Mouse (Mus musculus): ENCODE results near the gene Casp14. TPM values are rescaled to one million over a fixed set of nuclear protein-coding genes. Genes with fewer than 3 reads are reported as not detected.

The Casp14 gene
- polyA plus RNA-seq, 1 experiment from 2014 or later = not detected

Other genes starting within 250 kb of the Casp14 start
- gene Olfr1358, start 200.9 kb downstream of the Casp14 start, polyA plus RNA-seq (2014; fragmentation: Nextera tagmentation; extraction: Ambion mirVana) = not detected in 2 replicates
- gene Ilvbl, start 143.9 kb downstream of the Casp14 start, polyA plus RNA-seq (2014; fragmentation: Nextera tagmentation; extraction: Ambion mirVana) = 46.4 and 48.5 TPM in 2 replicates
- 2.3 and 4.3 TPM in 2 replicates for gene Syde1, start 126.3 kb downstream of the Casp14 start, polyA plus RNA-seq (2014; fragmentation: Nextera tagmentation; extraction: Ambion mirVana)
- gene Olfr1357, start 100.2 kb downstream of the Casp14 start, polyA plus RNA-seq (2014; fragmentation: Nextera tagmentation; extraction: Ambion mirVana) = not detected in 2 replicates
- gene Ccdc105, start 34.8 kb upstream of the Casp14 start, polyA plus RNA-seq (2014; fragmentation: Nextera tagmentation; extraction: Ambion mirVana) = 0.34 and 0.43 TPM in 2 replicates
- 6.6 and 10.3 TPM in 2 replicates for gene Slc1a6, start 62.2 kb upstream of the Casp14 start, polyA plus RNA-seq (2014; fragmentation: Nextera tagmentation; extraction: Ambion mirVana)
- gene Olfr1356, start 133.9 kb upstream of the Casp14 start, polyA plus RNA-seq (2014; fragmentation: Nextera tagmentation; extraction: Ambion mirVana) = not detected in 2 replicates
- gene Olfr1355, start 157.2 kb upstream of the Casp14 start, polyA plus RNA-seq (2014; fragmentation: Nextera tagmentation; extraction: Ambion mirVana) = not detected in 2 replicates
- gene Olfr1354, start 194.9 kb upstream of the Casp14 start, polyA plus RNA-seq (2014; fragmentation: Nextera tagmentation; extraction: Ambion mirVana) = not detected in 2 replicates
- gene Olfr8, start 232.3 kb upstream of the Casp14 start, polyA plus RNA-seq (2014; fragmentation: Nextera tagmentation; extraction: Ambion mirVana) = not detected in 2 replicates
- gene Olfr1353, start 245.0 kb upstream of the Casp14 start, polyA plus RNA-seq (2014; fragmentation: Nextera tagmentation; extraction: Ambion mirVana) = not detected in 2 replicates

All from midbrain, embryonic 14.5 days (tissue).